In genomic region chr17:15214157-15214685, GRCm38 (mm10) we compare ENCODE assay signal across 25 mouse cellular contexts.
DNase-seq lines count a peak whose midpoint lies in the region; ATAC-seq and TF ChIP-seq lines count a peak whose summit lies in the region.
"Had no signal": no experiment of that assay in that cellular context is flagged by ENCODE, and none has a peak within 500 bp of the region (broad histone marks: within the 10 kb centered on the region; RNA-seq: fewer than 3 reads in every experiment).

No protein-coding gene starts in this region.

- H3K4me2 ChIP-seq in forebrain, postnatal 0 days (ENCODE audit: low read depth): no peak overlapping the region
- H3K4me2 ChIP-seq: forebrain, embryonic 13.5 days; heart, embryonic 12.5 days; heart, embryonic 15.5 days; hindbrain, embryonic 13.5 days; intestine, embryonic 15.5 days had no signal

- H3K9me3 ChIP-seq in forebrain, embryonic 10.5 days: no peaks in the 10 kb centered on the region
- no peaks in the 10 kb centered on the region for H3K9me3 ChIP-seq in forebrain, postnatal 0 days (ENCODE audit: low read length)
- H3K9me3 ChIP-seq: forebrain, embryonic 13.5 days; heart, embryonic 15.5 days; hindbrain, embryonic 10.5 days; hindbrain, embryonic 13.5 days; intestine, embryonic 15.5 days had no signal

- no peak overlapping the region for H3K4me3 ChIP-seq in forebrain, embryonic 10.5 days
- no peak overlapping the region for H3K4me3 ChIP-seq in forebrain, postnatal 0 days (ENCODE audit: low read depth, low read length)
- H3K4me3 ChIP-seq in layer of hippocampus, adult 2 months: no peak overlapping the region
- H3K4me3 ChIP-seq: forebrain, embryonic 13.5 days; gastrocnemius, adult 2 months; heart, embryonic 12.5 days; heart, embryonic 15.5 days; hindbrain, embryonic 10.5 days; hindbrain, embryonic 13.5 days; intestine, embryonic 15.5 days had no signal

- H3K36me3 ChIP-seq in forebrain, embryonic 10.5 days (replicated peaks): no peaks in the 10 kb centered on the region
- no peaks in the 10 kb centered on the region for H3K36me3 ChIP-seq in forebrain, postnatal 0 days (ENCODE audit: insufficient read depth)
- H3K36me3 ChIP-seq: heart, embryonic 12.5 days; heart, embryonic 15.5 days; hindbrain, embryonic 10.5 days; hindbrain, embryonic 13.5 days; intestine, embryonic 15.5 days had no signal

- H3K27me3 ChIP-seq in forebrain, embryonic 10.5 days (ENCODE audit: poor library complexity, severe bottlenecking): no peaks in the 10 kb centered on the region; the same call in 1 of the 2 replicates
- H3K27me3 ChIP-seq in forebrain, postnatal 0 days (ENCODE audit: insufficient read depth, low read length): no peaks in the 10 kb centered on the region
- H3K27me3 ChIP-seq: forebrain, embryonic 13.5 days; intestine, embryonic 15.5 days had no signal

- H3K9ac ChIP-seq in forebrain, postnatal 0 days: no peak overlapping the region
- H3K9ac ChIP-seq: forebrain, embryonic 13.5 days; heart, embryonic 12.5 days; heart, embryonic 15.5 days; hindbrain, embryonic 13.5 days; intestine, embryonic 15.5 days had no signal

- TF ChIP-seq CTCF in forebrain, postnatal 0 days (IDR thresholded peaks at IDR 0.05; ENCODE audit: low read depth): no peak
- no peak for TF ChIP-seq CTCF in layer of hippocampus, adult 2 months (conservative IDR thresholded peaks at IDR 0.05)

- no peaks in the 10 kb centered on the region for H3K4me1 ChIP-seq in forebrain, embryonic 10.5 days
- H3K4me1 ChIP-seq in forebrain, postnatal 0 days (ENCODE audit: insufficient read depth): no peaks in the 10 kb centered on the region
- H3K4me1 ChIP-seq: forebrain, embryonic 13.5 days; hindbrain, embryonic 10.5 days; hindbrain, embryonic 13.5 days; intestine, embryonic 15.5 days had no signal

- 82% methylated on average over 1 of the region's 1 CpGs for WGBS in forebrain, embryonic 10.5 days
- WGBS in forebrain, postnatal 0 days: 96% methylated on average over 1 of the region's 1 CpGs

- H3K27ac ChIP-seq in forebrain, embryonic 10.5 days: 0 out of 2 replicates have a peak overlapping the region, but pooled peaks have one; percentile 25
- no peak overlapping the region for H3K27ac ChIP-seq in forebrain, postnatal 0 days (ENCODE audit: low read depth, low read length)
- H3K27ac ChIP-seq in layer of hippocampus, adult 2 months: no peak overlapping the region
- H3K27ac ChIP-seq: forebrain, embryonic 13.5 days; gastrocnemius, adult 2 months; heart, embryonic 15.5 days; hindbrain, embryonic 10.5 days; hindbrain, embryonic 13.5 days; intestine, embryonic 15.5 days had no signal

- DNase-seq in forebrain, embryonic 10.5 days (ENCODE audit: extremely low spot score, low spot score): no peak
- no peak for DNase-seq in forebrain, postnatal 0 days
- peak; percentile 35 for DNase-seq in adrenal gland, postnatal 14 days
- peak; percentile 15 to 67 for DNase-seq in adrenal gland, postnatal 36 days
- DNase-seq in layer of hippocampus, adult 2 months (ENCODE audit: low spot score in 2 of 2): no peak
- no peak for DNase-seq in ovary, postnatal 36 days (ENCODE audit: low spot score)
- DNase-seq: cerebellum, adult 18-20 months; cerebellum, adult 9-10 months; cerebellum, postnatal 14 days; gastrocnemius, adult 2 months; gastrocnemius, postnatal 14 days; heart, adult 18-20 months; heart, postnatal 10 days; heart, postnatal 36 days; kidney, adult 11 months had no signal

- no peak for ATAC-seq in forebrain, postnatal 0 days
- ATAC-seq: activated CD4-positive, CD25-positive, alpha-beta regulatory T cell, adult 4 months; CD4-positive, CD25-positive, alpha-beta regulatory T cell, adult 4 months; forebrain, embryonic 13.5 days; forebrain, embryonic 16.5 days; hindbrain, embryonic 16.5 days; intestine, embryonic 15.5 days had no signal

Comparison
In these comparisons a context has a peak if more than half of its experiments do, and no peak if none do; other contexts are left out.
1. DNase-seq: peak in adrenal gland, postnatal 14 days (single experiment) and adrenal gland, postnatal 36 days (2 of 2); none in forebrain, embryonic 10.5 days (single experiment), forebrain, postnatal 0 days (single experiment), layer of hippocampus, adult 2 months (0 of 2) and ovary, postnatal 36 days (single experiment).